In the genomic region with DNA sequence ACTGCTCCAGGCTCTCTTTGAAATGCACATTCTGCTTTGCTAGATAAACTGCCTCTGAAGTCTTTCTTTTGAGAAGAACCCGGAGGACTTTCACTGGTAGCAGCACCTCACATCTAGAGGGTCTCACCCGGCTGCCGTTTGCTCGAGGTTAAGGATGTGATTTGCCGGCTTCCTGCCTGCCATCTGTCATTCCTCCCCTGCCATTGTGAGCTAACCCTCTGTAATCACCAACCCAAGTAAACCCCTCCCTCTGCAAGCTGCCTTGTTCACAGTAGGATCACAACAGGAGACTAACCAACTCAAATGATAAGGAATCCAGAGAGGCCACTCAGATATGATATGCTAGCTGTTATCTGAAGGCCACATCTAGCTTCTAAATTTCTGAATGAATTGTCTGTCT, we compare ENCODE assay signal across 19 mouse cellular contexts. TPM values are rescaled to one million over a fixed set of nuclear protein-coding genes. Genes with fewer than 3 reads are reported as not detected.
A peak's percentile ranks its signal among the peaks of the same experiment; 100 is the strongest.
DNase-seq lines count a peak whose midpoint lies in the region; ATAC-seq and TF ChIP-seq lines count a peak whose summit lies in the region.
"Had no signal": no experiment of that assay in that cellular context is flagged by ENCODE, and none has a peak within 500 bp of the region (broad histone marks: within the 10 kb centered on the region; RNA-seq: fewer than 3 reads in every experiment).

No protein-coding gene starts in this region.

- no peak for ATAC-seq in hindbrain, postnatal 0 days
- no peak for ATAC-seq in hindbrain, embryonic 14.5 days (ENCODE audit: low FRiP score)
- no peak for ATAC-seq in midbrain, postnatal 0 days (ENCODE audit: low FRiP score)
- ATAC-seq in midbrain, embryonic 14.5 days (ENCODE audit: low FRiP score, low TSS enrichment), result no peak
- ATAC-seq in common myeloid progenitor, adult 5-6 weeks (replicated peaks; ENCODE audit: low read depth, poor library complexity, severe bottlenecking), result 0 out of 2 replicates have a peak, but pooled peaks have one; percentile 19
- ATAC-seq: intestine, embryonic 15.5 days had no signal

- TF ChIP-seq CTCF in hindbrain, postnatal 0 days (IDR thresholded peaks at IDR 0.05; ENCODE audit: low read depth), result no peak
- no peak for TF ChIP-seq CTCF in midbrain, postnatal 0 days (IDR thresholded peaks at IDR 0.05)
- TF ChIP-seq CTCF in brain, embryonic 14.5 days (IDR thresholded peaks at IDR 0.05; ENCODE audit: borderline replicate concordance, extremely low read depth, insufficient read depth, insufficient read length), result no peak

- H3K9ac ChIP-seq in hindbrain, postnatal 0 days (replicated peaks; ENCODE audit: low read length), result no peak overlapping the region
- no peak overlapping the region for H3K9ac ChIP-seq in hindbrain, embryonic 14.5 days
- no peak overlapping the region for H3K9ac ChIP-seq in midbrain, postnatal 0 days (replicated peaks; ENCODE audit: low read length, poor library complexity, severe bottlenecking)
- no peak overlapping the region for H3K9ac ChIP-seq in midbrain, embryonic 14.5 days (replicated peaks; ENCODE audit: low read length)
- H3K9ac ChIP-seq: embryonic facial prominence, embryonic 12.5 days; embryonic facial prominence, embryonic 15.5 days; heart, embryonic 12.5 days; heart, embryonic 15.5 days; hindbrain, embryonic 13.5 days; intestine, embryonic 15.5 days had no signal

- no peaks in the 10 kb centered on the region for H3K27me3 ChIP-seq in hindbrain, postnatal 0 days (ENCODE audit: insufficient read depth, low read length)
- H3K27me3 ChIP-seq in hindbrain, embryonic 14.5 days (ENCODE audit: control insufficient read depth, insufficient read depth, low read length), result no peaks in the 10 kb centered on the region
- no peaks in the 10 kb centered on the region for H3K27me3 ChIP-seq in midbrain, postnatal 0 days (ENCODE audit: insufficient read depth, low read length)
- H3K27me3 ChIP-seq in midbrain, embryonic 14.5 days (ENCODE audit: control insufficient read depth, insufficient read depth, low read length), result no peaks in the 10 kb centered on the region
- H3K27me3 ChIP-seq: embryonic facial prominence, embryonic 12.5 days; embryonic facial prominence, embryonic 15.5 days; heart, embryonic 12.5 days; heart, embryonic 15.5 days; hindbrain, embryonic 13.5 days; intestine, embryonic 15.5 days had no signal

- peaks cover 13% of the 10 kb centered on the region; the same call in 1 of the 2 replicates for H3K36me3 ChIP-seq in hindbrain, postnatal 0 days (ENCODE audit: insufficient read depth, low read length)
- H3K36me3 ChIP-seq in hindbrain, embryonic 14.5 days (replicated peaks; ENCODE audit: control insufficient read depth, insufficient read depth), result peaks cover 58% of the 10 kb centered on the region
- H3K36me3 ChIP-seq in midbrain, postnatal 0 days (ENCODE audit: insufficient read depth, low read length), result peaks cover 23% of the 10 kb centered on the region
- H3K36me3 ChIP-seq in midbrain, embryonic 14.5 days (ENCODE audit: control insufficient read depth, insufficient read depth, low read length), result peaks cover 68% of the 10 kb centered on the region
- H3K36me3 ChIP-seq: embryonic facial prominence, embryonic 15.5 days; heart, embryonic 12.5 days; heart, embryonic 15.5 days; intestine, embryonic 15.5 days had no signal

- TF ChIP-seq POLR2A in brain, embryonic 14.5 days (IDR thresholded peaks at IDR 0.05; ENCODE audit: borderline replicate concordance, extremely low read depth, insufficient read depth, insufficient read length, poor library complexity, severe bottlenecking), result no peak

- no peak overlapping the region for H3K4me3 ChIP-seq in hindbrain, postnatal 0 days (ENCODE audit: low read length)
- no peak overlapping the region for H3K4me3 ChIP-seq in hindbrain, embryonic 14.5 days (replicated peaks; ENCODE audit: low read length)
- no peak overlapping the region for H3K4me3 ChIP-seq in midbrain, postnatal 0 days (ENCODE audit: low read depth, low read length)
- H3K4me3 ChIP-seq in midbrain, embryonic 14.5 days (replicated peaks; ENCODE audit: low read depth, low read length), result no peak overlapping the region
- H3K4me3 ChIP-seq: embryonic facial prominence, embryonic 12.5 days; embryonic facial prominence, embryonic 15.5 days; heart, embryonic 12.5 days; heart, embryonic 15.5 days; hindbrain, embryonic 10.5 days; hindbrain, embryonic 13.5 days; intestine, embryonic 15.5 days had no signal

- no peaks in the 10 kb centered on the region for H3K4me1 ChIP-seq in hindbrain, postnatal 0 days (ENCODE audit: insufficient read depth, low read length)
- H3K4me1 ChIP-seq in hindbrain, embryonic 14.5 days (replicated peaks; ENCODE audit: control insufficient read depth, insufficient read depth, low read length), result no peaks in the 10 kb centered on the region
- H3K4me1 ChIP-seq in midbrain, postnatal 0 days (ENCODE audit: insufficient read depth, low read length), result no peaks in the 10 kb centered on the region
- H3K4me1 ChIP-seq in midbrain, embryonic 14.5 days (ENCODE audit: control insufficient read depth, insufficient read depth, low read length), result no peaks in the 10 kb centered on the region
- H3K4me1 ChIP-seq: embryonic facial prominence, embryonic 12.5 days; embryonic facial prominence, embryonic 15.5 days; heart, embryonic 12.5 days; heart, embryonic 15.5 days; hindbrain, embryonic 13.5 days; intestine, embryonic 15.5 days had no signal

- 49% methylated on average over 5 of the region's 5 CpGs for WGBS in hindbrain, postnatal 0 days
- 37% methylated on average over 5 of the region's 5 CpGs for WGBS in hindbrain, embryonic 14.5 days
- 63% methylated on average over 5 of the region's 5 CpGs for WGBS in midbrain, postnatal 0 days
- WGBS in midbrain, embryonic 14.5 days, result 63% methylated on average over 5 of the region's 5 CpGs

- H3K9me3 ChIP-seq in hindbrain, postnatal 0 days (ENCODE audit: low read length), result no peaks in the 10 kb centered on the region
- no peaks in the 10 kb centered on the region; the same call in 1 of the 2 replicates for H3K9me3 ChIP-seq in hindbrain, embryonic 14.5 days (ENCODE audit: control insufficient read depth, low read length)
- H3K9me3 ChIP-seq in midbrain, postnatal 0 days (ENCODE audit: low read length), result no peaks in the 10 kb centered on the region
- H3K9me3 ChIP-seq in midbrain, embryonic 14.5 days (ENCODE audit: control insufficient read depth, low read length), result peaks cover 3% of the 10 kb centered on the region; the same call in 1 of the 2 replicates
- H3K9me3 ChIP-seq: embryonic facial prominence, embryonic 15.5 days; heart, embryonic 15.5 days; hindbrain, embryonic 13.5 days; intestine, embryonic 15.5 days had no signal

- DNase-seq in hindbrain, postnatal 0 days (ENCODE audit: low spot score), result peak; percentile 15
- no peak for DNase-seq in hindbrain, embryonic 14.5 days (ENCODE audit: low spot score)
- peak; percentile 10 for DNase-seq in midbrain, postnatal 0 days (ENCODE audit: low spot score)
- DNase-seq in midbrain, embryonic 14.5 days, result no peak
- peak; percentile 68 for DNase-seq in brain, embryonic 14.5 days (ENCODE audit: low read depth)
- DNase-seq in cerebellum, postnatal 14 days, result no peak
- DNase-seq: adrenal gland, adult 2 months; cerebellum, adult 11-12 months; cerebellum, adult 8-10 months; gastrocnemius, postnatal 25 days had no signal

- no peak overlapping the region for H3K27ac ChIP-seq in hindbrain, postnatal 0 days
- H3K27ac ChIP-seq in hindbrain, embryonic 14.5 days, result no peak overlapping the region
- no peak overlapping the region for H3K27ac ChIP-seq in midbrain, postnatal 0 days (ENCODE audit: low read depth, low read length)
- no peak overlapping the region for H3K27ac ChIP-seq in midbrain, embryonic 14.5 days (replicated peaks; ENCODE audit: low read depth, low read length)
- H3K27ac ChIP-seq: embryonic facial prominence, embryonic 12.5 days; embryonic facial prominence, embryonic 15.5 days; heart, embryonic 15.5 days; hindbrain, embryonic 13.5 days; intestine, embryonic 15.5 days had no signal

- no peak overlapping the region for H3K4me2 ChIP-seq in hindbrain, postnatal 0 days (ENCODE audit: low read depth, low read length)
- no peak overlapping the region for H3K4me2 ChIP-seq in hindbrain, embryonic 14.5 days (replicated peaks)
- no peak overlapping the region for H3K4me2 ChIP-seq in midbrain, postnatal 0 days (ENCODE audit: low read depth, low read length, poor library complexity, severe bottlenecking)
- no peak overlapping the region for H3K4me2 ChIP-seq in midbrain, embryonic 14.5 days (ENCODE audit: low read length)
- H3K4me2 ChIP-seq: embryonic facial prominence, embryonic 12.5 days; embryonic facial prominence, embryonic 15.5 days; heart, embryonic 12.5 days; heart, embryonic 15.5 days; hindbrain, embryonic 13.5 days; intestine, embryonic 15.5 days had no signal

RNA-seq across cellular contexts. Expression of a gene that starts 53.6 kb away (rescaled TPM):
- 81.8 and 94.3 TPM in 2 replicates for total RNA-seq in hindbrain, postnatal 0 days (2014; rRNA removed)
- 58.2 and 59.7 TPM in 2 replicates for polyA plus RNA-seq in hindbrain, postnatal 0 days (2015; fragmentation: Nextera tagmentation; extraction: Ambion mirVana)
- 101 and 123 TPM in 2 replicates for polyA plus RNA-seq in hindbrain, embryonic 14.5 days (2014; fragmentation: Nextera tagmentation; extraction: Ambion mirVana)
- total RNA-seq in midbrain, postnatal 0 days (2014; rRNA removed), result 94.2 and 96.8 TPM in 2 replicates
- polyA plus RNA-seq in midbrain, postnatal 0 days (2015; fragmentation: Nextera tagmentation; extraction: Ambion mirVana), result 57.0 and 63.5 TPM in 2 replicates
- 94.4 and 117 TPM in 2 replicates for polyA plus RNA-seq in midbrain, embryonic 14.5 days (2014; fragmentation: Nextera tagmentation; extraction: Ambion mirVana)
- polyA plus RNA-seq in brain, embryonic 14.5 days (2012; rRNA removed), result 14.2 and 34.6 TPM in 2 replicates
- total RNA-seq in common myeloid progenitor, adult 5-6 weeks (2017), result 0.78 and 2.7 TPM in 2 replicates
- total RNA-seq: MEL had no signal

Comparison
In these comparisons a context has a peak if more than half of its experiments do, and no peak if none do; other contexts are left out.
1. DNase-seq: peak in hindbrain, postnatal 0 days (single experiment), midbrain, postnatal 0 days (single experiment) and brain, embryonic 14.5 days (single experiment); none in hindbrain, embryonic 14.5 days (single experiment), midbrain, embryonic 14.5 days (single experiment) and cerebellum, postnatal 14 days (0 of 2).